Mouse (Mus musculus) lung, embryonic 15.5 days (tissue): ENCODE data around the gene Bach1. TPM values are rescaled to one million over a fixed set of nuclear protein-coding genes. Genes with fewer than 3 reads are reported as not detected.

Source experiments
- ATAC-seq: fragments of 200-750 bp; cut with Nextera tagmentation; 2 replicates; pipeline ENCODE4 v1.8.0; 2017; ENCODE audit warnings: moderate number of reproducible peaks, borderline replicate concordance; ENCODE audit not compliant: low FRiP score, low TSS enrichment; ENCODE audit errors: extremely low read depth
- H3K27ac ChIP-seq: fragments of 300-500 bp; sonication (generic); 2 replicates; pipeline ENCODE4 v1.5.1; 2015; ENCODE audit warnings: moderate library complexity, mild to moderate bottlenecking, inconsistent platforms
- H3K27me3 ChIP-seq: fragments of 300-500 bp; sonication (generic); 2 replicates; pipeline ENCODE4 v1.6.1; 2015; ENCODE audit warnings: inconsistent platforms
- H3K36me3 ChIP-seq: fragments of 300-500 bp; sonication (generic); 2 replicates; pipeline ENCODE4 v1.6.1; 2015; ENCODE audit warnings: inconsistent platforms
- H3K4me1 ChIP-seq: fragments of 300-500 bp; sonication (generic); 2 replicates; pipeline ENCODE4 v1.6.1; 2015; ENCODE audit warnings: inconsistent platforms
- H3K4me2 ChIP-seq: fragments of 300-500 bp; sonication (generic); 2 replicates; pipeline ENCODE4 v1.6.1; 2015; ENCODE audit warnings: inconsistent platforms, mild to moderate bottlenecking, moderate library complexity
- H3K4me3 ChIP-seq: fragments of 300-500 bp; sonication (generic); 2 replicates; pipeline ENCODE4 v1.5.1; 2015; ENCODE audit warnings: mild to moderate bottlenecking, inconsistent platforms
- H3K9ac ChIP-seq: fragments of 300-500 bp; sonication (generic); 2 replicates; pipeline ENCODE4 v1.6.1; 2015; ENCODE audit warnings: inconsistent platforms
- H3K9me3 ChIP-seq: fragments of 300-500 bp; sonication (generic); 2 replicates; pipeline ENCODE4 v1.6.1; 2016; ENCODE audit warnings: inconsistent platforms
- WGBS: fragments of 180-500 bp; shearing (Covaris S2); methylation state at CpG from one replicate; pipeline ENCODE4 v1.1.7; 2015; 5-methylcytosine and 5-hydroxymethylcytosine counted together
- polyA plus RNA-seq: library from polyadenylated mRNA; unstranded; fragments of >200 nt; fragmentation: Nextera tagmentation; extraction: Ambion mirVana; gene quantifications from 2 replicates; pipeline ENCODE4 v1.2.1, GENCODE M21; 2015

Gene Bach1
- polyA plus RNA-seq, 1 experiment from 2014 or later: 10.4 TPM

DNA sequence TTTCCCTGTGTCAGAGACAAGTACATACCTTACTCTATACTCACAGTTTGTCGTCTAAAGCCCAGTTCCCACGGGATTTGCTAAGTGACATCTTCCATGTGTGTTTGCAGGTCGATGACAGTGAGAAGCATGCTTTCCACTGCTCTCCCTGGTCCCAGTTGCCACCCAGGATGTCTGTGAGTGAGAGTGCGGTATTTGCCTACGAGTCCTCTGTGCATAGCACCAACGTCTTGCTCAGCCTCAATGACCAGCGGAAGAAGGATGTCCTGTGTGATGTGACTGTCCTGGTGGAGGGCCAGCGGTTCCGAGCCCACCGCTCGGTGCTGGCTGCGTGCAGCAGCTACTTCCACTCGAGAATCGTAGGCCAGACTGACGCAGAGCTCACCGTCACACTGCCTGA is 16.5 kb downstream of the Bach1 start:
- H3K27me3 ChIP-seq: no peaks in the 10 kb centered on the region

DNA sequence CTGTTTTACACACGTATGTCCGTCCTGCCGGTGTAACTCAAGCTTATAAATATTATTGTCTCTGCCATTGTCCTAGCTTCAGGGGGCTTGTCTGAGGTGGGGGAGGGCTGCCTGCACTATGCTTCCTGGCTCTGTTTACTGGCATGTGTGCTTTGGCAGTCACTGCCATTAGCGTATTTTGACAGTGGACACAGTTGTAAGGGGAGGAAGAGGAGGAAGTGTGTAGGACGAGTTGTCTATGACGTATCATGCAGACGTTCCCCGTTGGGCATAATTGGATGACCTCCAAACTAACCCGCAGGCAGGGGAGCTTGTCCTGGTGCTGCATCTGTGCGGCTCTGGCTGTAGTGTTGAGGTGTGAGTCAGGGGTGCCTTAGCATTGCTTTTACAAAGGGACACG is 17.5 kb downstream of the Bach1 start:
- Histone ChIP-seq H3K36me3 (peaks cover 6% of the 10 kb centered on the region; the same call in 1 of the 2 replicates), H3K4me2 (peak overlapping the region; percentile 22; the same call in 1 of the 2 replicates), H3K4me3 (no peak overlapping the region), H3K4me1 (peaks cover 23% of the 10 kb centered on the region), H3K9me3 (no peaks in the 10 kb centered on the region), H3K27ac (no peak overlapping the region), H3K27me3 (no peaks in the 10 kb centered on the region), H3K9ac (no peak overlapping the region)
- WGBS: 45% methylated on average over 11 of the region's 11 CpGs
- ATAC-seq: peak; percentile 59

More for the DNA sequence above, 16.5 kb downstream of the Bach1 start:
- Histone ChIP-seq H3K27ac (0 out of 2 replicates have a peak overlapping the region, but pooled peaks have one; percentile 35), H3K4me2 (no peak overlapping the region), H3K4me3 (no peak overlapping the region), H3K4me1 (peaks cover 23% of the 10 kb centered on the region), H3K36me3 (peaks cover 4% of the 10 kb centered on the region; the same call in 1 of the 2 replicates), H3K9ac (no peak overlapping the region), H3K9me3 (no peaks in the 10 kb centered on the region)
- ATAC-seq: no peak
- 83% methylated on average over 16 of the region's 16 CpGs for WGBS

GRCm38 (mm10) chr16:87717046-87717660 is 18.4 kb downstream of the Bach1 start:
- ATAC-seq: no peak
- 46% methylated on average over 5 of the region's 5 CpGs for WGBS
- Histone ChIP-seq H3K36me3 (peaks cover 6% of the 10 kb centered on the region; the same call in 1 of the 2 replicates), H3K4me2 (no peak overlapping the region), H3K9ac (no peak overlapping the region), H3K9me3 (no peaks in the 10 kb centered on the region), H3K4me3 (no peak overlapping the region), H3K4me1 (peaks cover 23% of the 10 kb centered on the region), H3K27ac (no peak overlapping the region), H3K27me3 (no peaks in the 10 kb centered on the region)

- Histone ChIP-seq H3K27me3 (no peaks in the 10 kb centered on the region), H3K4me2 (no peak overlapping the region), H3K4me3 (no peak overlapping the region), H3K36me3 (peaks cover 18% of the 10 kb centered on the region; the same call in 1 of the 2 replicates), H3K27ac (no peak overlapping the region), H3K4me1 (peaks cover 18% of the 10 kb centered on the region), H3K9ac (no peak overlapping the region), H3K9me3 (no peaks in the 10 kb centered on the region)
- ATAC-seq: no peak
- WGBS: 88% methylated on average over 11 of the region's 11 CpGs
Measured at GRCm38 (mm10) chr16:87719071-87719470, 20.3 kb downstream of the Bach1 start.

DNA sequence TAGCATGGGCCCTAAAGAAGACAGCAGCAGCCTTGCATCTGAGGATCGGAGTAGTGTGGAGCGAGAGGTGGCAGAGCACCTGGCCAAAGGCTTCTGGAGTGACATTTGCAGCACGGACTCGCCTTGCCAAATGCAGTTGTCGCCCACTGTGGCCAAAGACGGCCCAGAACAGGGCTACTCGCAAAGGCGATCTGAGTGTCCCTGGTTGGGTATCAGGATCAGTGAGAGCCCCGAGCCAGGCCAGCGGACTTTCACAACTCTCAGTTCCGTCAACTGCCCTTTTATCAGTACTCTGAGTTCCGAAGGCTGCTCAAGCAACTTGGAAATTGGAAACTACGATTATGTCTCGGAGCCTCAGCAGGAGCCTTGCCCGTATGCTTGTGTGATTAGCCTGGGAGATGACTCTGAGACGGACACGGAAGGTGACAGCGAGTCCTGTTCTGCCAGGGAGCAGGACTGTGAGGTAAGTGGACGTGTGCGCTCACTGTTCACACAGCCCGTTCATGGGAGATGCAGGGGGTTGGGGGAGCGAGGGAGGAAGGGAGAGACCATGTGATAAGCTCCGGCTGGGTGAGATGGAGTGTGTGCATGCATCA is 21.0 kb downstream of the Bach1 start:
- WGBS: 88% methylated on average over 23 of the region's 23 CpGs
- H3K27me3 ChIP-seq: no peaks in the 10 kb centered on the region
- peaks cover 17% of the 10 kb centered on the region for H3K4me1 ChIP-seq
- H3K4me2 ChIP-seq: no peak overlapping the region
- H3K9ac ChIP-seq: no peak overlapping the region
- H3K27ac ChIP-seq: no peak overlapping the region
- no peaks in the 10 kb centered on the region for H3K9me3 ChIP-seq
- H3K4me3 ChIP-seq: no peak overlapping the region
- ATAC-seq: no peak
- H3K36me3 ChIP-seq: peaks cover 19% of the 10 kb centered on the region; the same call in 1 of the 2 replicates

- Histone ChIP-seq H3K9me3 (no peaks in the 10 kb centered on the region), H3K27ac (no peak overlapping the region), H3K4me3 (no peak overlapping the region), H3K36me3 (peaks cover 19% of the 10 kb centered on the region; the same call in 1 of the 2 replicates), H3K4me1 (peaks cover 14% of the 10 kb centered on the region), H3K9ac (no peak overlapping the region), H3K27me3 (no peaks in the 10 kb centered on the region), H3K4me2 (no peak overlapping the region)
- no peak for ATAC-seq
- WGBS: 92% methylated on average over 24 of the region's 24 CpGs
Measured at GRCm38 (mm10) chr16:87720851-87721409, 22.2 kb downstream of the Bach1 start.

GRCm38 (mm10) chr16:87722857-87723256 is 24.1 kb downstream of the Bach1 start:
- H3K27ac ChIP-seq: no peak overlapping the region
- H3K9ac ChIP-seq: no peak overlapping the region
- peaks cover 19% of the 10 kb centered on the region; the same call in 1 of the 2 replicates for H3K36me3 ChIP-seq
- H3K4me2 ChIP-seq: no peak overlapping the region
- no peaks in the 10 kb centered on the region for H3K27me3 ChIP-seq
- peaks cover 14% of the 10 kb centered on the region; the same call in 1 of the 2 replicates for H3K4me1 ChIP-seq
- 94% methylated on average over 5 of the region's 5 CpGs for WGBS
- H3K4me3 ChIP-seq: no peak overlapping the region
- H3K9me3 ChIP-seq: no peaks in the 10 kb centered on the region
- no peak for ATAC-seq

DNA sequence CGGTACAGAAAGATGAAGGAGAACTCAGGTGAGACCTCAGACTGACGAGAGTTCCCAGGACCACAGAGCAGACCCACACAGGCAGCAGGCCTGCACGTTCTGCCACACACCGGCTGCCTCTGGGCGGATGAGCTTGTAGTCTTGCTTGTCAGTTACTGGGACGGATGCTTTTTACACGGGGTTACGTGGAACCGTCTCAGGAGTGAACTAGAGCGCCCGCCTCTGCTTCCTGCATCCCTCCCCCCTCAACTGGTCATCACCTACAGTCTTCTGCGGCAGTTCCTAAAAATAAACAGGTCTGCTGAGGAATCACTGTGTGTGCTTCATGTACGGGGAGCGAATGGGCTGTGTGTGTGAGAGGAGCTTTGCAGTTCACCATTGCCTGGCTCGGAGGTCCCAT is 24.7 kb downstream of the Bach1 start:
- ATAC-seq: no peak
- Histone ChIP-seq H3K9me3 (no peaks in the 10 kb centered on the region), H3K27me3 (no peaks in the 10 kb centered on the region), H3K4me2 (no peak overlapping the region), H3K4me3 (no peak overlapping the region), H3K4me1 (peaks cover 14% of the 10 kb centered on the region; the same call in 1 of the 2 replicates), H3K9ac (no peak overlapping the region), H3K27ac (no peak overlapping the region), H3K36me3 (peaks cover 19% of the 10 kb centered on the region; the same call in 1 of the 2 replicates)
- WGBS: 74% methylated on average over 15 of the region's 15 CpGs

GRCm38 (mm10) chr16:87724826-87725225 is 26.1 kb downstream of the Bach1 start:
- H3K27ac ChIP-seq: no peak overlapping the region
- H3K4me2 ChIP-seq: no peak overlapping the region
- no peak for ATAC-seq
- no peaks in the 10 kb centered on the region for H3K27me3 ChIP-seq
- H3K4me1 ChIP-seq: peaks cover 14% of the 10 kb centered on the region; the same call in 1 of the 2 replicates
- WGBS: 87% methylated on average over 4 of the region's 4 CpGs
- no peak overlapping the region for H3K4me3 ChIP-seq
- no peak overlapping the region for H3K9ac ChIP-seq
- peaks cover 24% of the 10 kb centered on the region; the same call in 1 of the 2 replicates for H3K36me3 ChIP-seq
- no peaks in the 10 kb centered on the region for H3K9me3 ChIP-seq

DNA sequence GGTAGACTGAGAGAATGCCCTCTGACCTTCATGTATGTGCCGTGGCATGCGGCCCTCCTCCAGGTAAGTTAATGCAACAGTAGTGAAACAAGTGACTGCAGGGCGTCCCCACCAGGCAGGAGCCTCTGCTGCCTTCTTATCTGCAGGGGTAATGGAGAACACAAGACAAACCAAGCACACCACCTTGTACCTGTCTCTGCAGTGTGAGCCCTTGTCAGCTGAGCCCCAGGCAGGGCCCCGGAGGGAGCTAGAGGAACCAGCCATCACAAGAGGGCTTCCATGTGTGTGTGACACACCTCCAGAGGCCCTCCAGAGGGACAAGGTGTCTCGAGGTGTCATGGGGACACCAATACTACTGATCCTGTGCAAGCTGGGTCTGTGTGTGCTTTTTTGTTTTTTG is 26.5 kb downstream of the Bach1 start:
- Histone ChIP-seq H3K27ac (no peak overlapping the region), H3K36me3 (peaks cover 25% of the 10 kb centered on the region; the same call in 1 of the 2 replicates), H3K4me3 (no peak overlapping the region), H3K4me1 (peaks cover 14% of the 10 kb centered on the region; the same call in 1 of the 2 replicates), H3K27me3 (no peaks in the 10 kb centered on the region), H3K9ac (no peak overlapping the region), H3K4me2 (no peak overlapping the region), H3K9me3 (no peaks in the 10 kb centered on the region)
- 77% methylated on average over 5 of the region's 5 CpGs for WGBS
- ATAC-seq: no peak

- Histone ChIP-seq H3K9ac (no peak overlapping the region), H3K27me3 (no peaks in the 10 kb centered on the region), H3K4me2 (peak overlapping the region; percentile 27), H3K9me3 (no peaks in the 10 kb centered on the region), H3K4me1 (peaks cover 14% of the 10 kb centered on the region; the same call in 1 of the 2 replicates), H3K27ac (peak overlapping the region; percentile 71), H3K36me3 (peaks cover 31% of the 10 kb centered on the region; the same call in 1 of the 2 replicates), H3K4me3 (no peak overlapping the region)
- peak; percentile 81 for ATAC-seq
- WGBS: 75% methylated on average over 21 of the region's 21 CpGs
Measured at GRCm38 (mm10) chr16:87725963-87726362, 27.2 kb downstream of the Bach1 start.

GRCm38 (mm10) chr16:87726369-87726768 is 27.6 kb downstream of the Bach1 start:
- Histone ChIP-seq H3K4me1 (peaks cover 14% of the 10 kb centered on the region; the same call in 1 of the 2 replicates), H3K27ac (peak overlapping the region; percentile 71), H3K27me3 (no peaks in the 10 kb centered on the region), H3K4me3 (no peak overlapping the region), H3K4me2 (peak overlapping the region; percentile 27), H3K36me3 (peaks cover 33% of the 10 kb centered on the region; the same call in 1 of the 2 replicates), H3K9ac (no peak overlapping the region), H3K9me3 (no peaks in the 10 kb centered on the region)
- peak; percentile 13; the same call in 1 of the 2 replicates for ATAC-seq
- WGBS: 61% methylated on average over 6 of the region's 6 CpGs
